ENCODE assay signal across 12 mouse cellular contexts in the genomic region with DNA sequence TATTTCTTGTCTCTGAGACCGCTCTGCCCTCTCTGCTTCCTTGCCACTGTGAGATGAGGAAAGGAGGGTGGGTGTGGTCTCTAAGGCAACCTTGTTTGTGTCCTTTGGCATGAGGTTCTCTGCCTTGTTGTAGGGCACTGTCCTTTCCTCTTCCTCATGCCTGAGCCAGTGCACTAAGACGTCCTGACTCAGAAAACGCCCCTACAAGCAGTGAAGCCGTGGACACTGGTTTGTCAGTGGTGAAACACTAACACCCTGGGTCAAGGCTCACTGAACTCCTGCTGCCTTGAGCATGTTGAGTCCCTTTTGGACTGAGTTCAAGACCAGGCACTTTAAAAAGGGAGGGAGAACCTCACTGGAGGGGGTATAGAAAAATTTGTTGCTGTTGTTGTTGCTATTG.
"Had no signal": no experiment of that assay in that cellular context is flagged by ENCODE, and none has a peak within 500 bp of the region (broad histone marks: within the 10 kb centered on the region; RNA-seq: fewer than 3 reads in every experiment).

No protein-coding gene starts in this region.

- H3K36me3 ChIP-seq: limb, embryonic 13.5 days; midbrain, embryonic 13.5 days had no signal

- H3K9me3 ChIP-seq: limb, embryonic 13.5 days; midbrain, embryonic 13.5 days had no signal

- H3K27ac ChIP-seq: kidney, postnatal 0 days; limb, embryonic 13.5 days; liver, embryonic 14.5 days; midbrain, embryonic 13.5 days; stomach, postnatal 0 days had no signal

- H3K4me3 ChIP-seq: limb, embryonic 13.5 days; midbrain, embryonic 13.5 days had no signal

- H3K4me2 ChIP-seq: limb, embryonic 13.5 days; lung, embryonic 14.5 days; midbrain, embryonic 13.5 days had no signal

- H3K27me3 ChIP-seq: limb, embryonic 13.5 days; midbrain, embryonic 13.5 days had no signal

- ATAC-seq: midbrain, embryonic 13.5 days had no signal

- DNase-seq: kidney, adult 9 months; kidney, postnatal 36 days; layer of hippocampus, adult 9-11 months; layer of hippocampus, postnatal 36 days; lung, embryonic 14.5 days; lung, postnatal 14 days; thymus, postnatal 4 days had no signal

- H3K9ac ChIP-seq: limb, embryonic 13.5 days; liver, embryonic 14.5 days; lung, embryonic 14.5 days; midbrain, embryonic 13.5 days had no signal
